Mouse (Mus musculus): Measurements from ENCODE around the gene Gm49387.
"Not testable (repeated sequence)": the region's sequence is repeated elsewhere in the genome, so short reads cannot be mapped to it uniquely, and the experiment has no call there.

The Gm49387 gene

DNA sequence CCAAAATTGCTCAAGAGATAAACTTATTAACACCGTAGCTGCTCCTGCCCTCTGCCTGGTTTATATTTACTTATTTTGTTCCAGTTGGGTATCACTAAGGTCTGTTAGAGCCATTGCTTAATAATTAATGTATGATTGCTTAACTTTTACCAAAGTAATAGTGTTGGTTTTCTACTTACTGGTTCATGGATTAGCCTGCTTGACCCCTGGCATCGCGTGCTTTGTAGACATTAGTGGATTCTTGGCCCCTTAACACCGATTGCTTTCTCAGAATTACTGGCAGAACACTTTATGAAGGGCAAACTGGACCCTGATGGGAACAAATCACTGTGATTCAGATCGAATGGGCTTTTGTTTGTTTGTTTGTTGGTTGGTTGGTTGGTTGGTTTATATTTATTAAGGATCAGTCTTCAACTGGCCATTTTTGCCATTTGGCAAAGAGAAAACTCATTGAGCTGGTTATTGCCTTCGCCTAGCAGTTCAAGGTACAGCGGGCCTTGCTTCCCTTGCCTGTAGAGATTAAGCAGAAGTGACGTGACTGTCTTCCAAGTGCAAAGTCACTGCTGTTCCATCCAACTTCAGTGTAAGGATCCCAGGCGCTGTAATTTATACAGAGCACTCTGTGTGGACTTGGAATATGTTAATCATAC lies 953 bp upstream of the Gm49387 start:
- in situ Hi-C loops (cut with MboI, MseI): loop anchor here (10.0 kb wide), 2 partner anchors 433 to 513 kb away; partner anchors contain the start of gene Ncoa4

DNA sequence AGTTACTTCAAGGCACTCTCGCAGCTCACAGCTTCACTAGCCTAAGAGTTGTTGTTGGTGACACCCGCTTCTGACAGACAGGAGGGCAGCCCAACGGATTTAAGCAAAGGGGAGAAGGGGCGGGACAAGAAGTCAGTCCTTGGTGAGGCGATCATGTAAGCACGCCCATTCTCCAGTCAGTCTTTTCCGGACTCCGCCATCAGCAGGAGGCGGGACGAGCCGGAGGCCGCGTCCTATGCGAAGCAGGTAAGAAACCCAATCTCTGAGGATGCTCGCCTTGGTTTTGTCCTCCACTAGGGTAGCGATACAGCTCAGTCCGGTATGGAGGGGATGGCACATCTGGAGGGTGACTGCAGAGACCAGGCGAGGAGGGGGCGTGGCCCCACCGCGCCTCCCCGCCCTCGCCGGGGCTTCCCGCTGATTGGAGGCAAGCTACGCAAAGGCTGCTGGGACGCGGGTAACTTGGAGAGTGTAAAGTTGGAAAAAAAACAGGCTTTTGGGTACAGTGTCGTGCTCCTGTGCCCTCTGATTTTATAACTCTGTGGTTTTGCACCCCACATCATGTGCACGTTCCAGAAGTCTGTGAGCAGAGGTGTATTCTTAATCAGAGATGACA lies 320 bp upstream of the Gm49387 start, which contains the start of the genes Btd and Hacl1:
Btd (plus strand) TSS at position 139 of the 616 bp plus-strand sequence.
Hacl1 (minus strand) TSS at position 397 of the 616 bp plus-strand sequence.
- in situ Hi-C loops (cut with MboI, MseI): loop anchor here (10.0 kb wide), 2 partner anchors 434 to 514 kb away; partner anchors contain the start of gene Ncoa4

DNA sequence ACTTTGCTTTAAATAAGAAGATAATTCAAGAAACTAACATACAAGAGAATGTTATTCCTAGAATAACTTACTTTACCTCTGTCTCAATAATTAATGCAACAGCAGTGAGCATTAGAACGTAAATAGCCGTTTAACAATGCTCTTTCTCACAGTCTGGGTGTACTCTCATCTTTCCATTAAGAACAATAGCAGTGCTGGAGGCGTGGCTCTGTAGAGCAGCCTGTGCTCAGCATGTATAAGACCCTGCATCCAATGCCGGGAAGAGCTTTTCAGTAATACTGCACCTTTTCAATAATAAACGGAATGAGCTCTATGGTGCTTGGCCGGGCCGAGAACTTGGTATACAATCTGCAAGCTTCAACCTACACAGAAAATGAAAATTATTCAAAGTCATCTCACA lies 10.0 kb downstream of the Gm49387 start:
- in situ Hi-C loops (cut with MboI, MseI): no loop called here

DNA sequence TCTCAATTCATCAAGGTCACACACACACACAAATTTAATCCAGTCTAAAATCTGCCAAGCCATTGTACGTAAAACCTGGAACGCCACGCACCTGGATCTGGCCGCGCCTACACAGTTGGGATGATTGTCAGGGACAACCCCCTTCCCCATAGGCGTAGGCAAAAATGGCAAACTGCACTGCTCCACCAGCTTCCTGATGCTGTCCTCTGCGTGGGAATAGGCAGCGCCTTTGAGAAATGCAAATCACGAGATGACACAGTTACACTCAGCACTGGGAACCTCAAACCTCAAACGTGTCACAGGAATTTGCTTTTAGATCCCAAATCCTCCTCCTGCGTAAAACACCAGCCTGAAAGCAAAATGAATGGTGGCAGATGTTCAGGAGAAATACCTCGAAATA lies 17.9 kb downstream of the Gm49387 start:
- in situ Hi-C loops (cut with MboI, MseI): loop anchor here (5.0 to 10.0 kb wide), 2 partner anchors 120 to 1038 kb away; no protein-coding TSS in a partner anchor

DNA sequence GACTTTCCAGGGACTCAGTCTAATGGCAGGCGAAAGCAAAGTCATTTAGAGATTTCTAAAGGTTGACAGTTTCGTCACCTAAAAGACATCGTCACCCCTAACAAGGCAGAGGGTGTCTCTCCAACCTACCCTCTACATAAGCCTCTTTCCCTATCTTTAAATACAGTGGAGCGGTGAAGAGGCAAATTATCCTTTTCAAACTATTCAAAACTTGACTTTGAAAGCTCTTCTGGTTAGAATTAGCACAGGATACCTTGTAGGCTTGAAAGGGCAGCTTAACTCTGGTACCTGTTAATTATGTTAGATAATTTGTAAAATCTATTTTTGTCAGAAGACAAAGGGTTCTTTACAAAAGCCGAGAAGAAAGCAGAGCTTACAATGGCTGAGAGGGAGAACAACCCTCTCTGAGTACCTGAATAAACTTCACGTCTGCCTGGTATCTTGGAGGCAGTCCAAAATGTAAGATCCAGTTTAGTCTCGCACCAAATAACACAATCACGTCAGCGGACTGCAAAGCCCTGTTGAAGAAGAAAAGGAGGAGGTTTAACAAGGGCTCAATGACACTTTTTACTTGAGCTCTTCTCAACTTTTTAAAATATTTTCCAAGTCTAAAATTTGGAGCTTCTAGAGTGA lies 20.0 kb downstream of the Gm49387 start:
- in situ Hi-C loops (cut with MboI, MseI): loop anchor here (5.0 to 10.0 kb wide), 2 partner anchors 118 to 1036 kb away; no protein-coding TSS in a partner anchor

DNA sequence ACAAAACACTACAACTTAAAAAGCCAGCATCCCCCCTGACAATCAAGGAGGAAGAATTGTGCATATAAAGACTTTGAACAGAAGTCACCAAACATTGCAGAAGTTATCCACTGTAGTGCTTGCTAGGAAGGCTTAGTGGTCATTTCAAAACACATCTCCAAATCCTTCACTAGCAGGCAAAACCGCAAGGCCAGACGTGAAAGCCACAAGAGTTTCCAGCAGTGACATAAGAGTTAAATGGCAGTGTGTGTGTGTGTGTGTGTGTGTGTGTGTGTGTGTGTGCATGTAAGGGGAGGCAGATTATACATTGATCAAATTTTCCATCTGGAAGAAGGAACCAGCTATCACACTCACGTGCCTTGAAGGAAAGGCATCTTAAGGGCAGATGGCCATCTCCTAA lies 22.7 kb downstream of the Gm49387 start:
- in situ Hi-C loops (cut with MboI, MseI): no loop called here

DNA sequence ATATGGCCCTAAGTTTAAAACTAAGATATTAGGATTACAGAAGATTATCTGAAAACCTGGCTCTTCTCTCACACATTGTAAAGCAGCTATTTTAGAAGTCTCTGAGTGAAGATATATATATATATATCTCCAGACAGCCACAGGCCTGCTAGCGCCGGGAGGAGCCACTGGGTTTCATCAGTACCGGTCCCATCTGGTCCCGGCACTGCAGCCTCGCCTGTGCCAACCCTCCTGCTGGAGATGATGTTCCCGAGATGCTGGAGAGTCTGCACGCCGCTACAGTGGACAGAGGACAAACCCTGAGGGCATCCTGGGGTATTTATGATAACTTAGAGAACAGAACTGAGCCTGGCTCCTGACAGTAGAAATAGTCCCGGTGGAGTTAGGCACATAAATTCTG lies 23.5 kb downstream of the Gm49387 start:
- in situ Hi-C loops (cut with MboI, MseI): no loop called here

DNA sequence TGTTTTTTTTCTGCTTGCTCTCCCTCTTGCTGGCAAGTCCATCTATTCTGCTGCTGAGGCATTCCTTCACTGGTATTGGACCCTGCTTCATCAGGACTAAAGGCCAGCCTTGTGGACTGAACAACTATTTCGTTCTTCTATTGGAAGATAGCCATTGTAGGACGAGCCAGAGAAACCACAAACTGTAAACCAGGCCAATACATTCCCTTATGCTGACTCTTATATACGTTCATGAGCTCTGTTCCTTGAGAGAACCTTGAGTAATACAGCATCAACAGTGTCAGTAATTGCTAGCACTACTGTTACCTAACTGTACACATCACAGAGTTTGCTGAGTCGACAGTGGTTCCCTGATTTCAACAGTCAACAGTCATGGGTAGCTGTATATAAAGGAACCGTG lies 27.0 kb downstream of the Gm49387 start:
- in situ Hi-C loops (cut with MboI, MseI): no loop called here

DNA sequence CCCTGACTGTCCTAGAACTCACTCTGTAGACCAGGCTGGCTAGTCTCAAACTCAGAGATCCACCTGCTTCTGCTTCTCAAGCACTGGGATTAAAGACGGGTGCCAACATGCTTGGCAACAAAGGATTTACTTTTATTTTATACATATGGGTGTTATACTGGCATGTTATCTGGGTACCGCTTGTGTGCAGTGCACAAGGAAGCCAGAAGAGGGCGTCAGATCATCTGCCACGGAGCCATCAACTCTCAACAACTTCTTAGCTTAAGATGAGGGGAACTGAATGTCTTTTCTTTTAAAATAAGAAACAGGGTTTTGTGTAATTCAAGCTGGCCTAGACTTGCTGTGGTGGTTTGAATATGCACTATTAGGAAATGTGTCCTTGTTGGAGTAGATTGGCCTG lies 28.7 kb downstream of the Gm49387 start:
- in situ Hi-C loops (cut with MboI, MseI): no loop called here

DNA sequence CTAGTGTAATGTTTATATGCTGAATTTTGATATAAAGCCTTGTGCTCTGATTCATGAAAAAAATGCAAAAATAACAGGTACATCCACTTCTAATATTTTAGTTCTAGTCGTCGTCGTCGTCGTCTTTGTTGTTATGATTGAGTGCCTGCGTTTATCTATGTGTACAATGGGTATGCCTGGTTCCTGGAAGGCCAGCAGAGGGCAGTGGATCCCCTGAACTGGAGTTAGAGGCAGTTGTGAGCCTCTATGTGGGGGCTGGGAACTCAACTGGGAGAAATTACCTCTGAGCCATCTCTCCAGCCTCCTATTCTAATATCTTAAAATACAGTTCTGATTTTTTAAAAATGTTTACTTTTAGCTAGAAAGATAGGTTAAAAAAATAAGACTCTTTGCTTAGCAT lies 35.2 kb downstream of the Gm49387 start:
- in situ Hi-C loops (cut with MboI, MseI): no loop called here

DNA sequence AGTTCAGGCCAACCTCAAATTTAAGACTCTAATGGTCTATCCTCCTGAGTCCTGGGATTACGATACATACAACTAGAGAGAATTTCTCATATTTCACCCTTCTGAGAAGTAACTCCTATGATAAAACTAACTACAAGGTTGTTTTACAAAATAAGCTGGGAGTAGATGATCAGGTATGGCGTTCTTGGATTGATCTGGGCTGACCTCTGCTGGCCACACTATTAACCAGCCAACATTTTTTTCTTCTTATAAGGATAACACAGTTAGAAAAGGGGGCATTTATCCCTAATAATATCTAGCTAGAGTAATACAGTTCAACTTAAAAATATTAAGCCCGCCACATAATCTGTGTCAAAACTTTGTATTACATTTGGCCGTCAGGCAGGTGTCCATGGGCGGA lies 35.8 kb downstream of the Gm49387 start:
- in situ Hi-C loops (cut with MboI, MseI): no loop called here

DNA sequence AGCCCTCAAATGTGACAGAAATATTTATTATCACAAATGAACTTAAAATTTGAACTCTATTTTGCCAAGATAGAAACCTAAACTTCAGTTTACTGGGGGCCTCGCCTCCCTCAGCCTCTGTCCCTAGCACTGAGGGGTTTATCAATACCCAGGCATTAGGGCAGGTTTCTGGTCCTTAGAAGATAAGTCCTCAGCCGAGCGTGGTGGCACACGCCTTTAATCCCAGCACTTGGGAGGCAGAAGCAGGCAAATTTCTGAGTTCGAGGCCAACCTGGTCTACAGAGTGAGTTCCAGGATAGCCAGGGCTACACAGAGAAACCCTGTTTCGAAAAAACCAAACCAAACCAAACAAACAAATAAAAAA lies 38.1 kb downstream of the Gm49387 start:
- in situ Hi-C loops (cut with MboI, MseI): not testable (repeated sequence)

DNA sequence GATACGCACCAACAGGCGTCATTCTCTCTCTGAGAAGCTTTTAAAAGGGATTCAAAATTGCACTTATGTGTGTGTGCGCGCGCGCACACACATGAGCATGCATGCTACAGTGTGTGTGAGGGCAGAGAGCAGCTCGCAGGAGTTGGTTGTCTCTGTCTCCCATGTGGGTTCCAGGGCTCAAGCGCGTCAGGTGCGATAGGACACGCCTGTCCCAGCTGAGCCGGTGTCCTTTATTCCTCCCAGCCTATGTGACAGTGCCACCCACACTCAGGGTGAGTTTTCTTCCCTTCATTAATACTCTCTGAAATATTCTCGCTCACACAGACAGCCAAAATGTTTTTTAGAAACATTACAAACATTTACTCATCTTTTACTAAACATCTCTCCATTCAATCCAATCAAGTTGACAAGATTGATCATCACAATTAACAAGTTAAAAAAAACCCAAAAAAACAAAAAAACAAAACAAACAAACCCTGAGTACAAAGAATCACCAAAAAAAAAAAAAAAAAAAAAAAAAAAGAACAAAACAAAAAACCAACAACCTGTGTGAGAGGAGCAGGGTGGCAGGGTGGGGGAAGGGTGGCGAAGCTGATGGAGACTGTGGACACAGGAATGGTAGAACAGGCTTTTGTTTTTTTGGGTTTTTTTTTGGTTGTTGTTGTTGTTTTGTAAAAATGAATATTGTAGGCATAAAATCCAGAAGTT lies 38.6 kb downstream of the Gm49387 start:
- in situ Hi-C loops (cut with MboI, MseI): no loop called here

DNA sequence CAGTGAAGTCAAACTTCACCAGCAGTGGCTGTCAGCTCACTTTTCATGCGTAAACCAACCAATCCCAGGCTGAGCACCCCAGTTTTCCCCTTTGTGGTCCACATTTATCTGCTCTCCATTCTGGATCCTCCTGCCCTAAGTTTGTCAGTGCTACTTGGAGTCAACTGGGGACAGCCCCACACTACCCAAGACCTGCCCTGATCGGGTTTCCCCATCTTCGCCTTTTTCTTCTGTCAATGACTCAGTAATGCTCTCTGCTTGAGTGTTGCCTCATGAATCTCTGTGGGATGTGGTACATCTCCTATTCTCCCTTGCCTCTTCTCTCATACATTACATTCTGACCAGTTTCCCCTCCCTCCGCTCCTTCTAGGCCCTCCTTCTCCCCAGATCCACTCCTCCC lies 43.2 kb downstream of the Gm49387 start:
- in situ Hi-C loops (cut with MboI, MseI): no loop called here

DNA sequence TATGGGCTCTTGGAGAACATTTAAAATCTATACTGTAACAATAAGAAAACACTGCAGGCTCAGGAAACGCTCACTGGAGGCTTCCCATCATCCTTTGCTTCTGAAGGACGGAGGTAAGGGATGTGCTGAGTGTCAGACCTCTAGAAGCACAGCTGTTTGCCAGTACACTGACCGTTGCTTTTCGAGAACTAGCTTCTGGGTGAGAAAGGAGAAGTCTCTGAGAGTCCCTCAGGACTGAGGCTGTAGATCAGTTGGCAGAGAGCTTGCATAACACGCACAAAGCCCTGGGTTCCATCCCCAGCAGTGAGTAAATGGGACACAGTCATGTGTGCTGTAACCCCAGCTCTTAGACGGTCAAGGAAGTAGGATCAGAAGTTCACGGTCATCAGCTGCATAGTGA lies 44.3 kb downstream of the Gm49387 start:
- in situ Hi-C loops (cut with MboI, MseI): no loop called here

DNA sequence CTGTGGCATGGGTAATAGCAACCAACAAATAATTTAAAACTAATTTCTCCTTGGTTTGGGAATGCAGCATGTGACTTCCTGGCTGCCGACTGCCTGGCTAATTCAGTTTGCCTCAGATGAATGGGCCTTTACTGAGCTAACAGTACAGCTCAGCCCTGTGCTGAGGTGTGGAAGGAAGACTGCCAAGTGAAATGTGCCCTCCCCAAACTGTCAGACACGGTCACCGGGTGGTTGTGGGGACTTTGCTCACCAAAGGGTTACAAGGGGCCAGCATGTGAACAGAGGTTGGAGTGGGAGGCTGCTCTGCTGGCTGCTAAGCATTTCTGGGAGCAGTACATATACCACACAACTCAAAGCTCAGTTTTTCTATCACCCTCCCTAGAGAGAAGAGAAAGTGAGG lies 46.0 kb downstream of the Gm49387 start:
- in situ Hi-C loops (cut with MboI, MseI): loop anchor here (5.0 kb wide), 1 partner anchor 77 kb away; no protein-coding TSS in a partner anchor

DNA sequence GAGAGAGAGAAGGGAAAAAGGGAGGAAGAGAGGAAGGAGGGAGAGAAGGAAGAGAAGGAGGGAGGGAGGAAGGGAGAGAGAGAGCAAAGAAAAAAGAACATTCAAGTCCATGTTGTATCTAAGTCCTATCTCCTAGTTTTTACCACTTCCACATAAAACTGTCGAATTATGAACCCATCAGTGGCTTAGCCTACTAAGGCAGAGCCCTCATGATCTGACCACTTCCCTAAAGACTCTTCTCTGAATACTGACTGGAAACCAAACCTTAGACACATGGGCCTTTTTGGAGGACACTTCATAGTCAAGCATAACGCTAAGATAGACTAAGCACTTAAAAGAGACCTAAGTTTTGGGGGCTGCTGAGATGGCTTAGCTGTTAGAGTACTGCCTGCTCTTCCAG lies 47.6 kb downstream of the Gm49387 start:
- in situ Hi-C loops (cut with MboI, MseI): loop anchor here (5.0 kb wide), 1 partner anchor 76 kb away; no protein-coding TSS in a partner anchor

DNA sequence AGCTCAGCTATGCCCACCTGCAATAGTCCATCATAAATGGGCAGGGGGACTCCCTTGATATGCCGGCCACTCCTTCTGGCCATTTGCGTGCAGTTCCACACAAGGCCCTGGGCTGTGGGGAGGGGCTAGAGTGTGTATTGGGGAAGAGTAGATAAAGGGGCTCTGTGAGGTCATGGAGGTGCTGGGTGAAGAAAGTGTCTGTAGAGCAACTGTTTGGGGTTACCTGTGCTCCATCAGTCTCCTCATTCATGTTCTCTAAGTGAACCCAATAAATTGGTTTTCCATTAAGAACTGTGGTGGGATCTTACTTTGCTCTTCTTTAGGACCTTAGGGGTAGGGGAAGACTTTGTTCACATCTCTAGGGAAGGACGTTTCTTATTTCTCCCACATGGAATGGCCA lies 49.4 kb downstream of the Gm49387 start, which contains the start of gene Colq:
Colq (minus strand) TSS at position 101 of the 400 bp plus-strand sequence.
- in situ Hi-C loops (cut with MboI, MseI): loop anchor here (5.0 kb wide), 1 partner anchor 74 kb away; no protein-coding TSS in a partner anchor

DNA sequence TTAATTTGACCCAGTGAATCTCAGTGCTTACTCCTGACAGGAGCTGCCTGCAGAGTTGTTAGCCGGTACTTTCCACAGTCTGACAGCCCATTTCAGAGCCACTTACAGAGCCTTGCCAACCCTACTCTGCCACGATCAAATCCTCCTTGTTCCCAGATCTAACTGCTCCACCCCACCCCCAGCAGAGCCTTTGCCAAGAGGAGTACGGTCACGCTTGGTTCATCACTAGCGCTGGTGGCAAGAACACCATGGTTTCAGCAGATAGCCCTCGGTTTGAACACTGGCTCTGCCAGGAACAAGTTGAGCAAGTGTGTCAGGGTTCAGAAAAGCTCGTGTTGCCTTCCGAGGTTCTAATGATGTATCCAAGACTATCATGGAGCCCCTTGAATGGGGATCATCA lies 54.2 kb downstream of the Gm49387 start:
- in situ Hi-C loops (cut with MboI, MseI): no loop called here

DNA sequence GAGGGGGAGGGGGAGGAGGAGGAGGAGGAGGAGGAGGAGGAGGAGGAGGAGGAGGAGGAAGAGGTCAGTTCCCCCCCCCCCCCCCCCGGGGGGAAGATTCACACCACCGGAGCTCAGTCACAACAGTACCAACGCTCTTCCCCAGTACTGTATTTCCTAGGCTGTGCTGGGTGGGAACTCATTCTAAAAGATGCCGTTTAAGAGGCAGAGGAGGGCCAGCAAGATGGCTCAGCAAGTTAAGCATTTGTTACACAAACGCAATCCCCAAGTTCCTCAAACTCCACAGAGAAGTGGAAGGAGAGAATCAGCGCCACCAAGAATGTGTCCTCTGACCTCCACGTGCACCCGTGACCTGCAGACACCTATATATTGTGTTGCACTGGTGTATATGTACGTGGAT lies 57.6 kb downstream of the Gm49387 start:
- in situ Hi-C loops (cut with MboI, MseI): no loop called here

DNA sequence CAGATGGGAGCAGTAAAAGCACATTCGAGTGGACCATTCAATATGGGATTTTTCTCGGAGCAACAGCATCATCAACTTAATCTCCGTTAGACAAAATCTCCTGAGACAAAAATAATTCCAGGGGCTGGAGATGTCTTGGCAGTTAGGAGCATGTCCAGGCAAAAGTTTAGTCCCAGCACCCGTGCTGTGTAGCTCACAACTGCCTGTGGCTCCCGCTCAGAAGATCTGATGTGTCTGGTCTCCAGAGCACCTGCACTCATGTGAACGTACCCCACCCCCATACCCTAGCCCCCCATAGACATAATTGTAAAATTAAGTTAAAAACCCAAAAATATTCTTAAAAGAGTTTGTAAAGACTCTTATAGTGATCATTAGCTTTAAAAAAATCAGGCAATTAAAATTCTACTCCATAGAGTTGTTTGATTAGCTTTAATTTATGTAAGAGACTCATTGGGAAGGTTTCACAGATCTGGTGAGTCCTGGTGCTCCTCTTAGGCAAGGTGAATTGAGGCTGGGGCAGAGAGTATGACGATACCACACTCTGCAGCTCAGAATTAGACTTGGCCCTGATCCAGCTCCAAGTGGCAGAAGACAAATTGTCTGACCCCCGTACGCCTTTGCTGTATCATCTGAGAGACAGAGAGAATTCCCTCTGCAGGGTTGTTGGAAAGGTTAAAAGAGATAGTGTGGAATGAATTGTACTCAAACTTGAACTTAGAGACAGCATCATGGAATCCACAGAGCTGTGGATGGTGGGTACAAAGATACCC lies 62.5 kb downstream of the Gm49387 start:
- in situ Hi-C loops (cut with MboI, MseI): loop anchor here (5.0 kb wide), 1 partner anchor 76 kb away; no protein-coding TSS in a partner anchor
